Mouse (Mus musculus) myocyte (in vitro differentiated cells): ENCODE results near the gene Leap2. TPM values are rescaled to one million over a fixed set of nuclear protein-coding genes. Genes with fewer than 3 reads are reported as not detected.

Source experiments
- H3K27me3 ChIP-seq: one replicate; pipeline ENCODE4 v1.6.1; 2011; ENCODE audit not compliant: control insufficient read depth, insufficient read depth, insufficient read length
- H3K36me3 ChIP-seq: one replicate; pipeline ENCODE4 v1.6.1; 2011; ENCODE audit not compliant: control insufficient read depth, insufficient read depth
- H3K4me2 ChIP-seq: one replicate; pipeline ENCODE4 v1.6.1; 2011; ENCODE audit warnings: low read depth, control low read depth
- H3K4me3 ChIP-seq: one replicate; pipeline ENCODE4 v1.5.1; 2011; ENCODE audit warnings: mild to moderate bottlenecking, control low read depth, moderate library complexity
- H3K79me2 ChIP-seq: one replicate; pipeline ENCODE4 v1.6.1; 2011; ENCODE audit not compliant: control insufficient read depth, insufficient read depth
- H3ac ChIP-seq: one replicate; pipeline ENCODE4 v1.6.1; 2011; ENCODE audit not compliant: control insufficient read depth, insufficient read length
- CEBPB ChIP-seq: IDR thresholded peaks from 2 replicates; pipeline ENCODE4 v1.6.1; 2011; ENCODE audit warnings: mild to moderate bottlenecking, moderate library complexity; ENCODE audit not compliant: poor library complexity, insufficient read depth, severe bottlenecking
- E2F4 ChIP-seq: IDR thresholded peaks from one replicate; pipeline ENCODE4 v1.6.1; 2011; ENCODE audit warnings: mild to moderate bottlenecking, control low read depth, moderate library complexity; ENCODE audit not compliant: insufficient read depth
- MAX ChIP-seq: IDR thresholded peaks from one replicate; pipeline ENCODE4 v1.6.1; 2011; ENCODE audit warnings: low read depth, mild to moderate bottlenecking, control low read depth
- MYOD1 ChIP-seq, 3 experiments: IDR thresholded peaks; one replicate each; pipeline ENCODE4 v1.6.1; 2011; ENCODE audit warnings: control low read depth in 2 of 3, low read depth in 2 of 3, mild to moderate bottlenecking in 2 of 3, moderate library complexity in 1 of 3; ENCODE audit not compliant: insufficient read length in 2 of 3, control insufficient read depth in 1 of 3
- MYOG ChIP-seq, 3 experiments: IDR thresholded peaks; one replicate each; pipeline ENCODE4 v1.6.1; 2011; ENCODE audit warnings: control low read depth in 2 of 3, low read depth in 2 of 3, mild to moderate bottlenecking in 2 of 3; ENCODE audit not compliant: insufficient read length in 2 of 3, control insufficient read depth in 1 of 3, insufficient read depth in 1 of 3
- POLR2A ChIP-seq: IDR thresholded peaks from one replicate; pipeline ENCODE4 v1.6.1; 2011; ENCODE audit warnings: low read depth, mild to moderate bottlenecking, control low read depth, moderate library complexity; ENCODE audit not compliant: insufficient read length
- POLR2AphosphoS2 ChIP-seq: IDR thresholded peaks from one replicate; pipeline ENCODE4 v1.6.1; 2011; ENCODE audit warnings: low read depth, control low read depth; ENCODE audit not compliant: insufficient read length
- REST ChIP-seq: IDR thresholded peaks from one replicate; pipeline ENCODE4 v1.6.1; 2011; ENCODE audit warnings: mild to moderate bottlenecking, control low read depth, moderate library complexity; ENCODE audit not compliant: insufficient read depth, insufficient read length
- SRF ChIP-seq: IDR thresholded peaks from one replicate; pipeline ENCODE4 v1.6.1; 2011; ENCODE audit warnings: low read depth; ENCODE audit not compliant: control insufficient read depth, insufficient read length
- TCF12 ChIP-seq: IDR thresholded peaks from one replicate; pipeline ENCODE4 v1.6.1; 2011; ENCODE audit warnings: mild to moderate bottlenecking, control low read depth; ENCODE audit not compliant: poor library complexity, insufficient read depth, severe bottlenecking
- TCF3 ChIP-seq: IDR thresholded peaks from one replicate; pipeline ENCODE4 v1.6.1; 2011; ENCODE audit warnings: low read depth, control low read depth; ENCODE audit not compliant: insufficient read length
- USF1 ChIP-seq: IDR thresholded peaks from one replicate; pipeline ENCODE4 v1.6.1; 2011; ENCODE audit warnings: low read depth, mild to moderate bottlenecking, control low read depth, moderate library complexity
- polyA plus RNA-seq: library from polyadenylated mRNA; unstranded; fragments of >200 nt; fragmentation: generic; extraction: Trizol; gene quantifications from one replicate; pipeline ENCODE4 v1.2.1, GENCODE M21; 2012; ENCODE audit warnings: missing spikeins

Gene Leap2
- polyA plus RNA-seq, 1 experiment, result not detected

DNA sequence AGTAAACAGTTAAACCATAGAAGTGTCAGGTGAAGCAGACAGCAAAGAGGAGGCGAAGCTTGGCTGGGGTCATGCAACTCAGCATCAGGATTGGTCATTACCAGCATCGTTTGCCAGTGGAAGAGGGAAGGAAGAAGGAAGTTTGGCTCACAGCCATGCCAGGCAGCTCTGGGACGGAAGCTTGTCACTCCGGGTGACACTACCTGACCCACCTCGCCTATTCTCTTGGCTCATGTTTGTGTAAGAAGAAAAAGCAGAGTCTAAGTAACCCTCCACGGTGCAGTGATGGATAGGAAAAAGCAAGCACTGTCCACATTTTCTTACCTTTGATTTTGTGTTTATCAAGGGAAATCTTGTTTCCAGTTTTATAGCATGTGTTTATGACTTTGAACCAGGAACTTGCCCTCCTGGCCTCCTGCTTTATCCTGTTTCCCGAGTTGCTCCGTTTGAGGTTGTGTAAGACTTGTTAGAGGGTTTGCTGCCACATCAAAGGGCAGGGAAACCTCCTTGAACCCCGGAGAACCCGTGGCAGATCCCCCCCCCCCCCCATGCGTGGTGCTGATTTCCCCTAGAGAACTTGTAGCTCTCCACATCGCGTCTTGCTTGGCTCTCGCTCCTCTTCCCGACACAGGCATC, 27.2 kb upstream of the Leap2 start:
- H3K27me3 ChIP-seq, result peaks cover 8% of the 10 kb centered on the region
- H3K4me3 ChIP-seq, result no peak overlapping the region
- no peak overlapping the region for H3K4me2 ChIP-seq
- H3K36me3 ChIP-seq, result no peaks in the 10 kb centered on the region
- TF ChIP-seq USF1 (no peak), CEBPB (no peak), E2F4 (no peak), MYOG (IDR thresholded peaks at IDR 0.05; ENCODE audit: control insufficient read depth in 1 of 3, insufficient read depth in 1 of 3, insufficient read length in 2 of 3, low read depth in 2 of 3) (no peak), TCF12 (no peak), SRF (no peak), MYOD1 (IDR thresholded peaks at IDR 0.05; ENCODE audit: control insufficient read depth in 1 of 3, insufficient read length in 2 of 3, low read depth in 2 of 3) (no peak)
- H3ac ChIP-seq, result no peak overlapping the region
- no peaks in the 10 kb centered on the region for H3K79me2 ChIP-seq

DNA sequence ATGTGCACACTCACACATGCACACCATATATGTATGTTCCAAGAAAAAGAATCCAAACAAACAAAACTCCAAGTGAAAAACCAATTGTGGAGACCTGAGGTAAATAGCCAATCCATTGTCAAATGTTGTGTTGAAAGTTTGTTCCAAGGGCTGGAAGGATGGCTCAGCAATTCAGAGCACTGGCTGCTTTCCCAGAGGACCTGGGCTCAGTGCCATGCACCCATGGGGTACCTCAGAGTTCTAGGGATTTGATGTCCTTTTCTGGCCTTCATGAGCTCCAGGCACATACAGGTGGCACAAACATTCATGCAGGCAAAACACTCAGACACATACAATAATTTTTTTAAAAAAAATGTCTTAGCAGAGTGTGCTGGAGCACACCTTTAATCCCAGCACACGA, 25.6 kb upstream of the Leap2 start:
- no peak for TF ChIP-seq MYOG (IDR thresholded peaks at IDR 0.05; ENCODE audit: control insufficient read depth in 1 of 3, insufficient read depth in 1 of 3, insufficient read length in 2 of 3, low read depth in 2 of 3)
- TF ChIP-seq POLR2A, result no peak
- TF ChIP-seq SRF, result no peak
- no peak for TF ChIP-seq POLR2AphosphoS2
- TF ChIP-seq REST, result no peak
- no peak for TF ChIP-seq USF1
- TF ChIP-seq CEBPB, result no peak
- Histone ChIP-seq H3K4me3 (no peak overlapping the region), H3K79me2 (no peaks in the 10 kb centered on the region), H3K27me3 (peaks cover 8% of the 10 kb centered on the region), H3K36me3 (no peaks in the 10 kb centered on the region), H3K4me2 (no peak overlapping the region), H3ac (no peak overlapping the region)

DNA sequence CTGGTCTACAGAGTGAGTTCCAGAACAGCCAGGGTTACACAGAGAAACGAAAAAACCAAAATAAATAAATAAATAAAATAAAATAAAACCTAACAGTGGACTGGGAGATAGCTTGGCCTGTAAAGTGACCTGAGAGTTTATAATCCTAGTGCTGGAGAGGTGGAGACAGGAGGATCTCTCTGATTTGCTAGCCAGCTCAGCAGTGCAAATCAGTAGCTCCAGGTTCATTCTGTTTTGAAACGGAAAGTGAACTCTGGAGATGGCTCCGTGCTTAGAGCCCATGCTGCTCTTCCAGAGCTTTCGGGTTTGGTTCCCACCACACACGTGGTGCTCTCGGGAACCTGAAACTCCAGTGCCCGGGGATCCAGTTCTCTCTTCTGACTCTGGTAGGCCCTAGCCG, 25.0 kb upstream of the Leap2 start:
- Histone ChIP-seq H3K4me2 (no peak overlapping the region), H3K4me3 (no peak overlapping the region), H3K36me3 (no peaks in the 10 kb centered on the region), H3K27me3 (peaks cover 8% of the 10 kb centered on the region), H3ac (no peak overlapping the region), H3K79me2 (no peaks in the 10 kb centered on the region)
- TF ChIP-seq REST, result no peak
- no peak for TF ChIP-seq USF1
- TF ChIP-seq CEBPB, result no peak
- TF ChIP-seq POLR2AphosphoS2, result no peak

DNA sequence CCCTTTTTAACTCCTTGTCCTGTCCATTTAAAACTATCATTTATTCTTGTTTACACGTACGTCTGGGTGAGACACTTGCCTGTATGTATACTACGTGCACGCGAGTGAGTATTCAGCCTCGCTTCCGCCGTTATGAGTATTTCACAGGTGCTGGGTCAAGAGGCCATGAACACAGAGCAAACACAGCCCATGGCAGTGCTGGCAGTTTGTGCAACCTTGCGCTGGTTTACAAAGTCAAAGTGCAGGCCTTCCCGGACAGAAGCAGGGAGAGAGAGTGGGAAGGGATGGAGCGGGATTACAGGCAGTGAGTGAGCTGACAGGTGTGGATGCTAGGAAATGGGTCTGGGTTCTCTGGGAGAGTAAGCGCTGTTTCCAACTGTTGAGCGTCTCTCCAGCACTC, 23.2 kb upstream of the Leap2 start:
- Histone ChIP-seq H3K36me3 (no peaks in the 10 kb centered on the region), H3K79me2 (no peaks in the 10 kb centered on the region), H3K27me3 (peaks cover 8% of the 10 kb centered on the region), H3ac (no peak overlapping the region), H3K4me2 (no peak overlapping the region), H3K4me3 (no peak overlapping the region)
- TF ChIP-seq REST, result no peak
- TF ChIP-seq USF1, result no peak
- no peak for TF ChIP-seq TCF3
- TF ChIP-seq TCF12, result no peak
- no peak for TF ChIP-seq SRF

DNA sequence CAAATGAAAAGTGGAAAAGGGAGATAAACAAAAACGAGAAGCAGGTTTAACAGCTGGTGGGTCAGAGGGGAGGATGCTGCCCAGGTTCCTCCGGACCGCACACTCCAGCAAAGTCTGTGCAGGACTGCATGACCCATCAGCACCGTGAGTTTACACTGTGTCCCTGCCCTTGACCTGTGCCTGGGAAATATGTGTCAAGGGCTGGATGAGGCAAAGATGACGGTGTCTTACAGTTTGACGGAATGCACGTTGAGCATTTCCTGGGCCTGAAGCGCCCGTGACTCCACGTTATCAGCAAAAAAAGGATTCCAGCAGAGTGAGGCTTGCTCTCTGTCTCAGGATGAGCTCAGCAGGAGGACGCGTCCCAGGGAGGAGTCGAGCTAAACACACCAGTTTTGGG, 22.6 kb upstream of the Leap2 start:
- Histone ChIP-seq H3K4me2 (no peak overlapping the region), H3K36me3 (no peaks in the 10 kb centered on the region), H3ac (no peak overlapping the region), H3K27me3 (peaks cover 8% of the 10 kb centered on the region), H3K79me2 (no peaks in the 10 kb centered on the region), H3K4me3 (no peak overlapping the region)
- no peak for TF ChIP-seq USF1
- TF ChIP-seq POLR2AphosphoS2, result no peak
- TF ChIP-seq CEBPB, result no peak
- TF ChIP-seq SRF, result no peak
- TF ChIP-seq MYOG (IDR thresholded peaks at IDR 0.05; ENCODE audit: control insufficient read depth in 1 of 3, insufficient read depth in 1 of 3, insufficient read length in 2 of 3, low read depth in 2 of 3), result no peak
- no peak for TF ChIP-seq E2F4
- no peak for TF ChIP-seq TCF3
- no peak for TF ChIP-seq REST
- no peak for TF ChIP-seq MYOD1 (IDR thresholded peaks at IDR 0.05; ENCODE audit: control insufficient read depth in 1 of 3, insufficient read length in 2 of 3, low read depth in 2 of 3)
- TF ChIP-seq POLR2A, result no peak
- TF ChIP-seq MAX, result no peak
- no peak for TF ChIP-seq TCF12
